Mouse (Mus musculus): ENCODE results near the gene Eif3b.
"Not testable (repeated sequence)": the region's sequence is repeated elsewhere in the genome, so short reads cannot be mapped to it uniquely, and the experiment has no call there.

Eif3b gene

GRCm38 (mm10) chr5:140396166-140396940 is 22.8 kb upstream of the Eif3b start:
- DNase-seq (ENCODE audit: low spot score in 2 of 2) = peak; percentile 40 to 48

- DNase-seq (ENCODE audit: low spot score in 2 of 2) = no peak
Observed at GRCm38 (mm10) chr5:140402640-140403270, 16.4 kb upstream of the Eif3b start.

GRCm38 (mm10) chr5:140405126-140405525 is 14.0 kb upstream of the Eif3b start:
- DNase-seq (ENCODE audit: low spot score in 2 of 2) = no peak

- DNase-seq (ENCODE audit: low spot score in 2 of 2) = no peak
Observed at GRCm38 (mm10) chr5:140406666-140407065, 12.5 kb upstream of the Eif3b start.

GRCm38 (mm10) chr5:140408801-140409200 is 10.3 kb upstream of the Eif3b start:
- no peak for DNase-seq (ENCODE audit: low spot score in 2 of 2)

- peak; percentile 58 to 61 for DNase-seq (ENCODE audit: low spot score in 2 of 2)
Observed at GRCm38 (mm10) chr5:140411339-140411738, 7.8 kb upstream of the Eif3b start.

GRCm38 (mm10) chr5:140414647-140415046 is 4.5 kb upstream of the Eif3b start:
- DNase-seq (ENCODE audit: low spot score in 2 of 2) = no peak

GRCm38 (mm10) chr5:140418106-140418488 is 1.0 kb upstream of the Eif3b start:
- DNase-seq (ENCODE audit: low spot score in 2 of 2) = no peak

GRCm38 (mm10) chr5:140419442-140420080 is 433 bp downstream of the Eif3b start:
- DNase-seq (ENCODE audit: low spot score in 2 of 2) = peak in 1 of 2 experiments; percentile 35

GRCm38 (mm10) chr5:140420616-140421015 is 1.5 kb downstream of the Eif3b start:
- no peak for DNase-seq (ENCODE audit: low spot score in 2 of 2)

GRCm38 (mm10) chr5:140425016-140425783 is 6.1 kb downstream of the Eif3b start:
- no peak for DNase-seq (ENCODE audit: low spot score in 2 of 2)

- not testable (repeated sequence) for DNase-seq (ENCODE audit: low spot score in 2 of 2)
Observed at GRCm38 (mm10) chr5:140439117-140439516, 20.0 kb downstream of the Eif3b start.

- DNase-seq (ENCODE audit: low spot score in 2 of 2) = no peak
Observed at GRCm38 (mm10) chr5:140441406-140441805, 22.3 kb downstream of the Eif3b start.

- no peak for DNase-seq (ENCODE audit: low spot score in 2 of 2)
Observed at GRCm38 (mm10) chr5:140444012-140444411, 24.9 kb downstream of the Eif3b start.

GRCm38 (mm10) chr5:140445345-140445744 is 26.2 kb downstream of the Eif3b start, which contains the start of gene Gm4869:
Gene Gm4869, plus strand, starts transcription at chr5:140445645.
- no peak for DNase-seq (ENCODE audit: low spot score in 2 of 2)

- DNase-seq (ENCODE audit: low spot score in 2 of 2) = no peak
Observed at GRCm38 (mm10) chr5:140446054-140446453, 26.9 kb downstream of the Eif3b start.

- no peak for DNase-seq (ENCODE audit: low spot score in 2 of 2)
Observed at GRCm38 (mm10) chr5:140454488-140454887, 35.4 kb downstream of the Eif3b start.

GRCm38 (mm10) chr5:140455466-140455865 is 36.3 kb downstream of the Eif3b start:
- DNase-seq (ENCODE audit: low spot score in 2 of 2) = no peak

- DNase-seq (ENCODE audit: low spot score in 2 of 2) = no peak
Observed at GRCm38 (mm10) chr5:140461476-140461875, 42.3 kb downstream of the Eif3b start.

GRCm38 (mm10) chr5:140463151-140463550 is 44.0 kb downstream of the Eif3b start:
- DNase-seq (ENCODE audit: low spot score in 2 of 2) = not testable (repeated sequence)

GRCm38 (mm10) chr5:140464943-140465342 is 45.8 kb downstream of the Eif3b start:
- no peak for DNase-seq (ENCODE audit: low spot score in 2 of 2)

- DNase-seq (ENCODE audit: low spot score in 2 of 2) = no peak
Observed at GRCm38 (mm10) chr5:140472336-140472735, 53.2 kb downstream of the Eif3b start.
